ENCODE assay signal across 8 mouse cellular contexts in genomic region chr3:51510903-51511302, GRCm38 (mm10). TPM values are rescaled to one million over a fixed set of nuclear protein-coding genes. Genes with fewer than 3 reads are reported as not detected.
DNase-seq lines count a peak whose midpoint lies in the region; ATAC-seq and TF ChIP-seq lines count a peak whose summit lies in the region.

No protein-coding gene starts in this region.

- no peaks in the 10 kb centered on the region for H3K27me3 ChIP-seq in forebrain, embryonic 11.5 days (ENCODE audit: control insufficient read depth, insufficient read depth, low read length)
- H3K27me3 ChIP-seq in lung, embryonic 14.5 days (ENCODE audit: insufficient read depth, low read length): no peaks in the 10 kb centered on the region

- H3K36me3 ChIP-seq in ES-E14 (ENCODE audit: control insufficient read depth, insufficient read depth, low read length, poor library complexity, severe bottlenecking): no peaks in the 10 kb centered on the region
- no peaks in the 10 kb centered on the region for H3K36me3 ChIP-seq in forebrain, embryonic 11.5 days (ENCODE audit: control insufficient read depth, insufficient read depth, low read length)
- no peaks in the 10 kb centered on the region for H3K36me3 ChIP-seq in lung, embryonic 14.5 days (ENCODE audit: insufficient read depth)

- H3K27ac ChIP-seq in ES-E14 (ENCODE audit: insufficient read depth, low read depth, low read length, poor library complexity, severe bottlenecking): no peak overlapping the region
- no peak overlapping the region for H3K27ac ChIP-seq in forebrain, embryonic 11.5 days (ENCODE audit: low read depth, low read length)
- no peak overlapping the region for H3K27ac ChIP-seq in lung, embryonic 14.5 days (ENCODE audit: low read depth)

- TF ChIP-seq CTCF in lung, embryonic 14.5 days (IDR thresholded peaks at IDR 0.05; ENCODE audit: low read depth): peak; percentile 91

- H3K9me3 ChIP-seq in ES-E14 (ENCODE audit: control insufficient read depth, insufficient read depth, low read depth, low read length): no peaks in the 10 kb centered on the region
- no peaks in the 10 kb centered on the region for H3K9me3 ChIP-seq in forebrain, embryonic 11.5 days (ENCODE audit: control insufficient read depth, low read length)
- H3K9me3 ChIP-seq in lung, embryonic 14.5 days (ENCODE audit: low read depth, low read length): no peaks in the 10 kb centered on the region

- intact Hi-C loops in heart, postnatal 10 days (cut with DNase I): loop anchor here (1.0 to 2.0 kb wide), 2 partner anchors 137 to 732 kb away; no protein-coding TSS in a partner anchor

- 28% methylated on average over 8 of the region's 8 CpGs for WGBS in forebrain, embryonic 11.5 days
- 24% methylated on average over 8 of the region's 8 CpGs for WGBS in lung, embryonic 14.5 days

- peak; percentile 70 for DNase-seq in ES-E14 (ENCODE audit: low read depth, low spot score)
- peak; percentile 81 for DNase-seq in c-Kit-positive CD71-negative TER-119-negative erythroid progenitor cells, embryonic 14.5 days (ENCODE audit: low read depth)
- DNase-seq in forebrain, embryonic 11.5 days (ENCODE audit: low spot score): peak; percentile 82
- DNase-seq in heart, postnatal 10 days: peak; percentile 82 to 90
- peak; percentile 86 for DNase-seq in layer of hippocampus, adult 11-12 months (ENCODE audit: low spot score)
- DNase-seq in lung, embryonic 14.5 days: peak; percentile 91
- peak; percentile 86 for DNase-seq in retina, embryonic 14.5 days (ENCODE audit: low spot score)
- peak; percentile 75 to 77 for DNase-seq in thymus, postnatal 36 days

- H3K9ac ChIP-seq in ES-E14 (ENCODE audit: insufficient read depth, low read depth, low read length, poor library complexity, severe bottlenecking): no peak overlapping the region
- H3K9ac ChIP-seq in forebrain, embryonic 11.5 days (ENCODE audit: low read length): no peak overlapping the region
- no peak overlapping the region for H3K9ac ChIP-seq in lung, embryonic 14.5 days

- no peak for ATAC-seq in forebrain, embryonic 11.5 days (replicated peaks; ENCODE audit: low FRiP score)
- peak; percentile 47 for ATAC-seq in lung, embryonic 14.5 days (ENCODE audit: insufficient read depth)

- H3K4me1 ChIP-seq in ES-E14 (ENCODE audit: control insufficient read depth in 2 of 2, insufficient read depth in 2 of 2, low read length in 2 of 2, poor library complexity in 1 of 2): no peaks in the 10 kb centered on the region
- H3K4me1 ChIP-seq in forebrain, embryonic 11.5 days (replicated peaks; ENCODE audit: control insufficient read depth, insufficient read depth, low read length): no peaks in the 10 kb centered on the region
- no peaks in the 10 kb centered on the region for H3K4me1 ChIP-seq in lung, embryonic 14.5 days (ENCODE audit: insufficient read depth)

- H3K4me3 ChIP-seq in ES-E14 (ENCODE audit: insufficient read depth in 1 of 2, low read depth in 1 of 2, low read length in 2 of 2, poor library complexity in 1 of 2, severe bottlenecking in 1 of 2): no peak overlapping the region
- H3K4me3 ChIP-seq in forebrain, embryonic 11.5 days (ENCODE audit: low read depth, low read length): no peak overlapping the region
- H3K4me3 ChIP-seq in lung, embryonic 14.5 days (ENCODE audit: low read depth, low read length): no peak overlapping the region

- in situ Hi-C loops in ES-E14 (cut with MboI; ENCODE audit: low sequenced_read_pairs in 2 of 2, unreplicated experiment in 2 of 2): loop anchor here in 1 of 2 experiments (10.0 kb wide), 1 partner anchor 144 kb away; no protein-coding TSS in a partner anchor

- no peak overlapping the region for H3K4me2 ChIP-seq in forebrain, embryonic 11.5 days (ENCODE audit: low read depth, low read length, severe bottlenecking)
- peak overlapping the region; percentile 38 for H3K4me2 ChIP-seq in lung, embryonic 14.5 days

TF ChIP-seq in ES-E14, 5 proteins besides CTCF, POLR2A, EP300 and RAD21:
- TF ChIP-seq ZC3H11A (IDR thresholded peaks at IDR 0.05; ENCODE audit: borderline replicate concordance, low read depth, low read length) (peak; percentile 68), CHD2 (IDR thresholded peaks at IDR 0.05; ENCODE audit: low read depth, low read length) (no peak)

RNA-seq across cellular contexts. Expression of gene Rab33b, which starts 27.2 kb away (rescaled TPM):
- 4.0 and 7.5 TPM in 2 replicates for total RNA-seq in ES-E14 (2012; rRNA removed)
- 14.4 and 14.8 TPM in 2 replicates for polyA plus RNA-seq in forebrain, embryonic 11.5 days (2014; fragmentation: Nextera tagmentation; extraction: Ambion mirVana)
- 10 to 100 TPM in 1 of 2 experiments, 1 to 10 TPM in 1; 9.8 to 13.9 TPM for total RNA-seq in heart, postnatal 10 days (2021)
- polyA plus RNA-seq in lung, embryonic 14.5 days (2014; fragmentation: Nextera tagmentation; extraction: Ambion mirVana): 17.8 and 21.3 TPM in 2 replicates

RNA-seq across cellular contexts. Expression of gene Setd7, which starts 49.8 kb away (rescaled TPM):
- 14.0 and 17.5 TPM in 2 replicates for total RNA-seq in ES-E14 (2012; rRNA removed)
- 4.3 and 4.6 TPM in 2 replicates for polyA plus RNA-seq in forebrain, embryonic 11.5 days (2014; fragmentation: Nextera tagmentation; extraction: Ambion mirVana)
- 10 to 100 TPM; 57.0 to 67.0 TPM for total RNA-seq in heart, postnatal 10 days (2021)
- 4.3 and 4.5 TPM in 2 replicates for polyA plus RNA-seq in lung, embryonic 14.5 days (2014; fragmentation: Nextera tagmentation; extraction: Ambion mirVana)
